Mouse (Mus musculus) gastrocnemius, adult 18-20 months (tissue): Measurements from ENCODE around the gene Aspdh. TPM values are rescaled to one million over a fixed set of nuclear protein-coding genes. Genes with fewer than 3 reads are reported as not detected.

ENCODE experiments used
- DNase-seq: peaks from one replicate; pipeline ENCODE4 v3.0.0; 2021; ENCODE audit warnings: low spot score
- microRNA-seq: library from miRNA; unstranded; fragments of <30 nt; microRNA quantifications from one replicate; pipeline ENCODE4 v1.2.0, GENCODE M21; 2021
- total RNA-seq, 2 experiments: library from RNA; stranded (reverse); gene quantifications; 2 replicates each; pipeline ENCODE4 v1.2.3; 2021

The Aspdh gene
- total RNA-seq, 2 experiments from 2014 or later, result not detected

GRCm38 (mm10) chr7:44497361-44498055 lies 32.3 kb downstream of the Aspdh start:
- DNase-seq, result no peak

GRCm38 (mm10) chr7:44498922-44499321 lies 33.7 kb downstream of the Aspdh start:
- DNase-seq, result no peak

GRCm38 (mm10) chr7:44500046-44500445 lies 34.9 kb downstream of the Aspdh start:
- DNase-seq, result no peak

GRCm38 (mm10) chr7:44501563-44502115 lies 36.4 kb downstream of the Aspdh start:
- DNase-seq, result peak; percentile 70

- no peak for DNase-seq
Observed at GRCm38 (mm10) chr7:44507491-44507890, 42.3 kb downstream of the Aspdh start.

Small RNA genes within 50 kb of the gene (microRNA-seq; reads per million reads assigned to microRNA genes)
- 3.4 reads per million, percentile 2 among the genes with 10 or more reads in this experiment for gene Mir7052

Other genes starting within 250 kb of the Aspdh start
- not detected for gene Klk1b5, start 249.4 kb upstream of the Aspdh start, total RNA-seq
- under 1 TPM in 1 of 2 experiments, not detected in 1; 0.71 TPM for gene Klk1, start 240.0 kb upstream of the Aspdh start, total RNA-seq
- not detected for gene Gm36864, start 229.2 kb upstream of the Aspdh start, total RNA-seq
- gene 1700028J19Rik, start 218.7 kb upstream of the Aspdh start, total RNA-seq, result not detected
- gene 2410002F23Rik, start 218.7 kb upstream of the Aspdh start, total RNA-seq, result 1 to 10 TPM; 4.9 to 5.9 TPM
- not detected for gene Acp4, start 208.0 kb upstream of the Aspdh start, total RNA-seq
- not detected for gene Gm15517, start 203.9 kb upstream of the Aspdh start, total RNA-seq
- gene Clec11a, start 158.5 kb upstream of the Aspdh start, total RNA-seq, result 1 to 10 TPM in 1 of 2 experiments, under 1 TPM in 1; 0.84 to 1.3 TPM
- gene Shank1, start 155.1 kb upstream of the Aspdh start, total RNA-seq, result under 1 TPM; 0.25 to 0.36 TPM
- gene Syt3, start 81.3 kb upstream of the Aspdh start, total RNA-seq, result 1 to 10 TPM; 3.4 to 4.8 TPM
- gene 1700008O03Rik, start 79.6 kb upstream of the Aspdh start, total RNA-seq, result under 1 TPM in 1 of 2 experiments, not detected in 1; 0.25 TPM
- under 1 TPM in 1 of 2 experiments, not detected in 1; 0.12 TPM for gene Lrrc4b, start 36.4 kb upstream of the Aspdh start, total RNA-seq
- gene Josd2, start 2.6 kb downstream of the Aspdh start, total RNA-seq, result 10 to 100 TPM; 49.8 to 49.9 TPM
- gene Emc10, start 31.1 kb downstream of the Aspdh start, total RNA-seq, result 10 to 100 TPM; 48.2 to 49.0 TPM
- 1 to 10 TPM; 3.5 to 5.0 TPM for gene Fam71e1, start 31.2 kb downstream of the Aspdh start, total RNA-seq
- gene Mybpc2, start 59.3 kb downstream of the Aspdh start, total RNA-seq, result 1,000 to 10,000 TPM; 4,330 to 4,768 TPM
- under 1 TPM in 1 of 2 experiments, not detected in 1; 0.14 TPM for gene Spib, start 66.7 kb downstream of the Aspdh start, total RNA-seq
- gene Pold1, start 83.5 kb downstream of the Aspdh start, total RNA-seq, result 1 to 10 TPM; 4.6 to 4.8 TPM
- 10 to 100 TPM; 42.7 to 45.2 TPM for gene Nr1h2, start 88.6 kb downstream of the Aspdh start, total RNA-seq
- under 1 TPM; 0.47 to 0.91 TPM for gene Napsa, start 107.0 kb downstream of the Aspdh start, total RNA-seq
- gene Kcnc3, start 125.3 kb downstream of the Aspdh start, total RNA-seq, result 1 to 10 TPM; 3.7 to 5.1 TPM
- gene Myh14, start 205.5 kb downstream of the Aspdh start, total RNA-seq, result 10 to 100 TPM; 43.2 to 45.2 TPM
- not detected for gene Izumo2, start 243.4 kb downstream of the Aspdh start, total RNA-seq